Mouse (Mus musculus): ENCODE data around the gene Terb1. TPM values are rescaled to one million over a fixed set of nuclear protein-coding genes. Genes with fewer than 3 reads are reported as not detected.

Terb1 gene
- total RNA-seq, 4 experiments from 2014 or later = not detected

DNA sequence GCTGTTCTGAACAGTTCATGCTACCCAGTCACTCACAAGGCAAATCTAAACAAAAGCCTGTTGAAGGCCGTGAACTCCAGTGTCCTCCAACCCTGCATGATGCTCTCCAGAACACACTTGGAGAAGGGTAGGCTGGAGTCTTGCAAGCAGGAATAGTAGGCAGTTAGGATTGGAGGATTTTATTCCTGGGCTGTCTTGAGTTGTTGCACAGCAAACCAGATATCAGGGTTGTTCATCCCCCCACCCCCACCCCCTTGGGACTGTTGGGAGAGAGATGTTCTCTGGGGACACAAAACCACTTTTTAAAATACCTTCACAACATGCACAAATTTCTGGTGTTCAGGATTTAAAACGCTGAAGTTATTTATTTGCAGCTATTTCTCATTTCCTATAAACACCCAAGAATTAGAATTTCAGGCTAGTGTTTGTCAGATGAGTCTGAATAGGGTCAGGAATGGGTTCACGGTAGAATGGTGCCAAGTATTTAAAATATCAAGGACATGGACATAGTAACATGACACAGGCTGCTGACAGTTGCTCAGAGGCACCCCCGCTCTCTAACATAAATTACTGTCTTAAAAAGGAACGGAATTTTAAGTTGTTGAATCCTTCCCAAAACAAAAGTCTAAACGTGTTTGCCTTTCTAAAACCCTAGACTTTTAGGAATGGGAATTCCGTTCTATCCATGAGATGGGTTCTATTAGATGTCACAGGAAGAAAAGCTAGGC is 96.7 kb downstream of the Terb1 start:
- DNase-seq (ENCODE audit: low spot score in 2 of 2) = no peak

- no peak for DNase-seq (ENCODE audit: low spot score in 2 of 2)
Observed at GRCm38 (mm10) chr8:104411972-104412371, 97.7 kb downstream of the Terb1 start.

DNA sequence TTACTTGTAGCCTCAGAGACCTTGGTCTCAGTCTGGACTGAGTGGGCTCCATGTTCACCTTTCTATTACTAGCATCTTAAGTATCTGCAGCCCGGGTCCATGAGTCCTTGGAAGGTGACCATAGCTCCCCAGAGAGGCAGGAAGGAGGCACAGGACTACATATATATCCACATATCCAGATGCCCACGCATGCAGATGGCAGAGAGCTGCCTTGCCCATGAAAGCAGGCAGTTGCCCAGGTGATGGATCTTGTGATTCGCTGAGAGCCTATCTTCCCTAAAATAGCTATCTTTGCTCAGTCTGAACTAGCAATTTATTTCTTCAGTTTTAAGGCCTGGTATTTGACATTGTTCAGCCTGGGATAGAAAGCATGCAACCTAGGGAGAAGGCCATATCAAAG is 98.2 kb downstream of the Terb1 start:
- DNase-seq (ENCODE audit: low spot score in 2 of 2) = no peak

GRCm38 (mm10) chr8:104410628-104411273 is 99.0 kb downstream of the Terb1 start:
- no peak for DNase-seq (ENCODE audit: low spot score in 2 of 2)

DNA sequence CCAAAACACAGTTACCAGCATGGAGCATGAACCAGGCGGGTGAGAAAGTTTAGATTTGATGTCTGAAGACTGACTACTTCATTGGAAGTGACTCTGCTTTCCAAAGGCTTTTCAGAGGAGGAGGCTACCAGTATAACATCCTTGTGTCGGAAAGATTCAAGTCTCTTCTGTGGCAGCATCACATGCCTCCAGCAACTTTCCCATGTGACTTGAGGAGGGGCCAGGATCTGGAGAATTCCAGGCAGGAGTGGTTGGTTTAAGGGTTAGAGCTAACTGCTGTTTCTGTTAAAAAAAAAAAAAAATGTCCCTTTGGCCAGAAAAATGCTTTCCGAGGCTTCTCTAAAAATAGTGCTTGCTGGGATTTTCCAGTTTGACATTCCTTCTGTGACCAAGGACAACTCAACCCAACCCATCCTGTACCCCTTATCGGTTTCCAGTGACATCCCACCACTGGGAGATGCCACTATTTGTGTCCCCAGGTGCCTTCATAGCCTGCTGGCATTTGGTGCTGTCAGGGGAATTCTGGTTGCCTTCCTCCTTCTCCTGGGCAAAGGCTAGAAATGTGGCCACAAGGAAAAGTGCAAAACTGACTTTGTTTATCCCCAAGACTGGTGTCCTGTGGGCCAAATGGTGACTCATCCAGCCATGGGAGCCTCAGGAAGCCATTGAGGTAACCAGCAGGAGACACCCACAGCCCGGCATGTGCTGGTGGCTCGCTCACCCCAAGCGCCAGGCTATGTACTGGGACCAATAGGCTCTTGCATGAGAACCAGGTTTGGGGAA is 101.2 kb downstream of the Terb1 start:
- peak in 1 of 2 experiments; percentile 16 for DNase-seq (ENCODE audit: low spot score in 2 of 2)

GRCm38 (mm10) chr8:104406340-104407128 is 103.2 kb downstream of the Terb1 start:
- no peak for DNase-seq (ENCODE audit: low spot score in 2 of 2)

DNA sequence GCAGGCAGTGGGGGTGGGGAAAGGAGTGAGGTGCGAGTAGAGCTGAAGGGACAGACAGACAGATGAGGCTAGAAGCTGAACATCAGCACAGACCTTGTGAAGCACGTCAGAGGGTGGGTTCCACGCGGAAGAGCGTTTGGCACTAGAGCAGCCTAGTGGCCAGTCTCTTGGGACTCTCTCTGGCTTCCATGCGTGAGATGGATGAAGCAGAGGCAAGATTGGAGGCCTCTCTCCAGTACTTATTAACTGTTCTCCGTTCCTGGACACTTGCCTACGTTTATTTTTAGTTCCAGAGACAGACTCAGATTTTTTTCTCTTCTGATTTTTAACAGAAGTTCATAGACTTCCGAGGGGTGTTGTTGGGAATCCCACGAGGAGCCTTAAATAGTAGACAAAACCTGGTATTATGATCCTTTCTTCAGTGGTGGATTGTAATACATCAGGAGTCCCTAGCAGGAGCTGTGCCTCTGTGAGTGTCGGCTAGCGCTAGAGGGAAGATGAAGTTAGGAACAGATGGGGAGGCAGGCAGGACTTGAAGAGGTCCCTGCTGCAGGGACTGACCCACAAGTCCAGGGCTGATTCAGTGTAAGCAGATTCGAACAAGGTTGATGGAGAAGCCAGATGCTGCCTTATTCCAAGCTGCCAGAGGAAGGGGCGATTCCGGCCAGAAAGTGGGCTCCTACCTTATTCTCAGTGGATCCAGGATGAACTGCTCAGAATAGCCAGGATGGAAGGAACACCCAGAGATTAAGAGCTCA is 104.1 kb downstream of the Terb1 start:
- DNase-seq (ENCODE audit: low spot score in 2 of 2) = peak in 1 of 2 experiments; percentile 34

DNA sequence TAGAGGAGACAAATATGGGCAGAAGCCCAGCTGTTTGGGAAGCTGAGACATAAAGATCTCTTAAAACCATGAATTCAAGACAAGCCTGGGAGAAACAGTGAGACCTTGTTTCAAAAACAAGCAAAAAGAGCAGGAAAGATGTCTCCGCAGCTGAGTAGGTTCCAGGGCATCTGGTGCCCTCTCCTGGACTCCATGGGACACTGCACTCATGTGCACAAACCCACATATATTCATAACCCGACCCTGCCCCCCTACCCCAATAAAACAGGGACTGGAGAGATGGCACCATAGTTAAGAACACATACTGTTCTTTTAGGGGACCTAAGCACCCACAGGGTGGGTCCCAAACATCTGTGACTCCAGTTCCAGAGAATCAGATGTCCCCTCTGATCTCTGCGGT is 106.1 kb downstream of the Terb1 start:
- no peak for DNase-seq (ENCODE audit: low spot score in 2 of 2)

Other genes starting within 250 kb of the Terb1 start
- not detected for gene Cmtm2a, start 216.7 kb downstream of the Terb1 start, total RNA-seq (2022)
- gene Gm45711, start 199.8 kb downstream of the Terb1 start, total RNA-seq (2022) = not detected
- not detected for gene Cmtm1, start 199.8 kb downstream of the Terb1 start, total RNA-seq (2022)
- not detected for gene Gm11020, start 188.3 kb downstream of the Terb1 start, total RNA-seq (2022)
- not detected for gene Cmtm2b, start 187.7 kb downstream of the Terb1 start, total RNA-seq (2022)
- 1 to 10 TPM; 1.9 to 5.0 (median 3.0) TPM for gene Cmtm3, start 170.5 kb downstream of the Terb1 start, total RNA-seq (2022)
- gene Cmtm4, start 114.1 kb downstream of the Terb1 start, total RNA-seq (2022) = 1 to 10 TPM; 4.0 to 4.9 (median 4.7) TPM
- gene Dync1li2, start 66.9 kb downstream of the Terb1 start, total RNA-seq (2022) = 100 to 1,000 TPM in 1 of 4 experiments, 10 to 100 TPM in 3; 63.1 to 122 (median 75.8) TPM
- 10 to 100 TPM; 21.5 to 29.2 (median 25.0) TPM for gene Nae1, start 24.7 kb upstream of the Terb1 start, total RNA-seq (2022)
- 1 to 10 TPM in 2 of 4 experiments, under 1 TPM in 2; 0.21 to 1.2 (median 0.68) TPM for gene Car7, start 24.8 kb upstream of the Terb1 start, total RNA-seq (2022)
- 1 to 10 TPM; 2.0 to 4.6 (median 4.4) TPM for gene Pdp2, start 81.5 kb upstream of the Terb1 start, total RNA-seq (2022)
- gene Cdh16, start 114.5 kb upstream of the Terb1 start, total RNA-seq (2022) = under 1 TPM in 1 of 4 experiments, not detected in 3; 0.47 TPM
- 1 to 10 TPM; 3.7 to 9.5 (median 5.0) TPM for gene Rrad, start 121.4 kb upstream of the Terb1 start, total RNA-seq (2022)
- gene Ciao2b, start 132.1 kb upstream of the Terb1 start, total RNA-seq (2022) = 10 to 100 TPM; 36.1 to 46.5 (median 41.2) TPM
- gene Ces2a, start 224.1 kb upstream of the Terb1 start, total RNA-seq (2022) = not detected

Measured in gastrocnemius, adult 8-10 months (tissue).